Mouse (Mus musculus): ENCODE data around the gene Tbc1d4.

DNA sequence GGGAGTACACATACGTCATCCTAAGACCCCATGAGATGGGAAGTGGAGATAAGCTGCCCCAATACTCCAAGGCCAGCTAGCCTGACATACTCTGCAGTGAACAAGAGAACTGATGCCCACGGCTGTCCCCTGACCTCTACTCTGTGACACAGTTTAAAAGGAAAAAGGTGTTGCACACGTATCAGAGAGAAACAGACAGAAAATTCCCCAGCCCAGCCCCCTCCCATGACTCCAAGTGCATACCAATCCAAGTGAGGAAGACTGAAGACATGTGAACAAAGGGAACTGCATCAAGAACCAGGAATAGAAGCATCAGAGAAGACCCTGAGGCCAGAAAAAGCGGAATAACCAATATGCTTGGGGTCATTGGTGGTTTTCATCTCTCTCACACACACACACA is 93.7 kb downstream of the Tbc1d4 start:
- TF ChIP-seq POLR2A (IDR thresholded peaks at IDR 0.05; ENCODE audit: low read depth, low read length), result no peak
- TF ChIP-seq CTCF (IDR thresholded peaks at IDR 0.05; ENCODE audit: extremely low read depth, insufficient read depth, insufficient read length, insufficient replicate concordance), result no peak

Data from spleen, adult 2 months (tissue).